Mouse (Mus musculus) heart, embryonic 10.5 days (tissue): ENCODE measurements at regions not wholly inside any gene's neighbourhood (a gene's known extent, or its start where the extent isn't known, plus 50 kb on each side); places are given as distances from the start of the nearest gene placed in this dataset.

Experiments used
- DNase-seq: peaks from one replicate; pipeline ENCODE4 v3.0.0-alpha.2; 2017; ENCODE audit warnings: low spot score
- H3K27ac ChIP-seq: fragments of 300-500 bp; sonication (generic); 2 replicates; pipeline ENCODE4 v1.5.1; 2016; ENCODE audit warnings: mild to moderate bottlenecking
- H3K27me3 ChIP-seq: fragments of 300-500 bp; sonication (generic); 2 replicates; pipeline ENCODE4 v1.6.1; 2016; ENCODE audit warnings: mild to moderate bottlenecking; ENCODE audit not compliant: poor library complexity, insufficient read depth, severe bottlenecking
- H3K36me3 ChIP-seq: fragments of 300-500 bp; sonication (generic); 2 replicates; pipeline ENCODE4 v1.6.1; 2016; ENCODE audit warnings: mild to moderate bottlenecking, moderate library complexity
- H3K4me1 ChIP-seq: fragments of 300-500 bp; sonication (generic); 2 replicates; pipeline ENCODE4 v1.6.1; 2016; ENCODE audit warnings: mild to moderate bottlenecking
- H3K4me3 ChIP-seq: fragments of 300-500 bp; sonication (generic); 2 replicates; pipeline ENCODE4 v1.5.1; 2016; ENCODE audit warnings: mild to moderate bottlenecking, moderate library complexity
- H3K9me3 ChIP-seq: fragments of 300-500 bp; sonication (generic); 2 replicates; pipeline ENCODE4 v1.6.1; 2016; ENCODE audit warnings: mild to moderate bottlenecking, moderate library complexity
- WGBS: fragments of 180-500 bp; shearing (Covaris S2); methylation state at CpG from one replicate; pipeline ENCODE4 v1.1.7; 2016; 5-methylcytosine and 5-hydroxymethylcytosine counted together

GRCm38 (mm10) chrX:11876636-11877035 is 283.5 kb downstream of the Bcor start:
- Histone ChIP-seq H3K27ac (no peak overlapping the region), H3K4me1 (no peaks in the 10 kb centered on the region), H3K27me3 (peaks cover 54% of the 10 kb centered on the region; the same call in 1 of the 2 replicates), H3K36me3 (no peaks in the 10 kb centered on the region), H3K4me3 (no peak overlapping the region), H3K9me3 (no peaks in the 10 kb centered on the region)
- WGBS, result 81% methylated on average over 7 of the region's 7 CpGs
- DNase-seq, result no peak

DNA sequence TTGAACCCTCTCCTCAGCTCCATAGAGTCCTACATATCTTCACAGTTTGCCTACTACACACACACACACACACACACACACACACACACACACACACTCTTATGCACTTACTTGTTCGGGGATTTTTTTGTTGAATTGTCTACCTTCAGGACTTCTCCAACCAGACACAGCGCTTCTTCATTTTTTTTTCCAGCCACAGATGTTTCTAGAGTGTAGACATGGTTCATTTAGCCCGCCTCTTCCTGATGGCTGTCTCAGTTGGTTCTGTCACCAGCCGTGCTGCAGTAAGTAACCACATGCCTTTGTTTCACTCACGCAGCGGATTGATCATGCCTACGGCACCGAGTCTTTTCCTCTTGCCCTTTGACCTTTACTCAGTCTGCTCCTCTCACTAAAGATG is 282.1 kb downstream of the Bcor start:
- Histone ChIP-seq H3K4me3 (no peak overlapping the region), H3K36me3 (no peaks in the 10 kb centered on the region), H3K27me3 (peaks cover 53% of the 10 kb centered on the region; the same call in 1 of the 2 replicates), H3K4me1 (no peaks in the 10 kb centered on the region), H3K9me3 (no peaks in the 10 kb centered on the region), H3K27ac (no peak overlapping the region)
- WGBS, result 80% methylated on average over 8 of the region's 8 CpGs
- no peak for DNase-seq

DNA sequence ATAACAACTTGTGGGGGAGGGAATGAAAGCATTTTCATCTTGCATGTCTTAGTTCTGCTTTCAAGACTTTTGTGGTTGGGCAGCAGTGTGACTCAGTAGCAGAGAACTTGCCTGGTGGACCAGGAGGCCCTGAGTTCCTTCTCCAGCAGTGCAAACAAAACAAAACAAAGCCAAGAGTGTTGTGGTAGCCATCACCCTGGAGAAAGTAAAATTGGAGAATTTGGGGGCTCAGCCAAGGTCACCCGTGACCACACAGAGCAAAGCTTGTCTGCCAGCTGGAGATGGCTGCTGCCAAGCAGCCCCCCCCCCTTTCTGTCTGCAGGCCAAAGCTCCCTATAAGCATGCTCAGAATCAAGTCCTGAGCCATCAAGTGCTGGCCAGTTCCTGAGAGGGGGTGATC is 279.2 kb downstream of the Bcor start:
- 64% methylated on average over 1 of the region's 1 CpGs for WGBS
- Histone ChIP-seq H3K27ac (no peak overlapping the region), H3K4me3 (no peak overlapping the region), H3K27me3 (peaks cover 51% of the 10 kb centered on the region), H3K9me3 (no peaks in the 10 kb centered on the region), H3K4me1 (no peaks in the 10 kb centered on the region), H3K36me3 (no peaks in the 10 kb centered on the region)
- no peak for DNase-seq

GRCm38 (mm10) chrX:11883738-11884716 is 276.1 kb downstream of the Bcor start:
- no peaks in the 10 kb centered on the region for H3K4me1 ChIP-seq
- H3K27me3 ChIP-seq, result peaks cover 58% of the 10 kb centered on the region
- no peaks in the 10 kb centered on the region for H3K9me3 ChIP-seq
- no peak overlapping the region for H3K27ac ChIP-seq
- H3K4me3 ChIP-seq, result no peak overlapping the region
- DNase-seq, result no peak
- H3K36me3 ChIP-seq, result no peaks in the 10 kb centered on the region
- 66% methylated on average over 10 of the region's 10 CpGs for WGBS

DNA sequence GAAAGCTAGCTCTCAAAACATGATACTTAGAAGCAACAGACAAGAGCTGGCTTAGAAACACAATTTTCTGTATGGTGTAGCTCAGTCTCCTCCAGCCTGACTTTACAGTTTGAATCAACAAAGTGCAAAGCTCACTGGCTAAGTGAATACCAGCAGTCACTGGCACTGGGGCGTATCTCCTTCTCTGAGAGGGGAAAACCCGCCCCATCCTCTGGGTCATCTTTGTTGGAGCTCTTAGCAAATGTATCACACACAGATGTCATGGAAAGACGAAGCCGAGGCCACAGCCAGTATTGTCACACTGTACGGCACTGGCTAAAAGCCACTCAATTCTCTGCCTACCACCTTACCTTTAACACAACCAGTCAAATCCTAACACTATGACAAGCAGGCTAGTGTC is 267.8 kb downstream of the Bcor start:
- 80% methylated on average over 5 of the region's 5 CpGs for whole genome bisulfite sequencing
- Histone ChIP-seq H3K27me3 (peaks cover 68% of the 10 kb centered on the region), H3K4me3 (no peak overlapping the region), H3K36me3 (no peaks in the 10 kb centered on the region), H3K4me1 (peaks cover 29% of the 10 kb centered on the region), H3K9me3 (no peaks in the 10 kb centered on the region), H3K27ac (no peak overlapping the region)
- no peak for DNase-seq

- Histone ChIP-seq H3K4me1 (peaks cover 34% of the 10 kb centered on the region), H3K27me3 (peaks cover 75% of the 10 kb centered on the region), H3K27ac (peak overlapping the region; percentile 52), H3K36me3 (no peaks in the 10 kb centered on the region), H3K4me3 (no peak overlapping the region), H3K9me3 (no peaks in the 10 kb centered on the region)
- DNase-seq, result no peak
- WGBS, result 49% methylated on average over 10 of the region's 10 CpGs
These were observed 266.4 kb downstream of the Bcor start for GRCm38 (mm10) chrX:11893606-11894279.

GRCm38 (mm10) chrX:11894280-11894662 is 265.9 kb downstream of the Bcor start:
- Histone ChIP-seq H3K4me3 (no peak overlapping the region), H3K27ac (peak overlapping the region; percentile 52), H3K36me3 (no peaks in the 10 kb centered on the region), H3K9me3 (no peaks in the 10 kb centered on the region), H3K27me3 (peaks cover 75% of the 10 kb centered on the region), H3K4me1 (peaks cover 34% of the 10 kb centered on the region)
- WGBS, result 54% methylated on average over 5 of the region's 6 CpGs
- DNase-seq, result no peak

- no peaks in the 10 kb centered on the region for H3K9me3 ChIP-seq
- WGBS, result 33% methylated on average over 5 of the region's 5 CpGs
- no peak overlapping the region for H3K27ac ChIP-seq
- H3K27me3 ChIP-seq, result peaks cover 76% of the 10 kb centered on the region
- H3K4me3 ChIP-seq, result no peak overlapping the region
- peaks cover 34% of the 10 kb centered on the region for H3K4me1 ChIP-seq
- DNase-seq, result no peak
- no peaks in the 10 kb centered on the region for H3K36me3 ChIP-seq
These were observed 264.8 kb downstream of the Bcor start for GRCm38 (mm10) chrX:11895396-11895795.

GRCm38 (mm10) chrX:11898280-11898679 is 261.9 kb downstream of the Bcor start:
- H3K27me3 ChIP-seq, result peaks cover 79% of the 10 kb centered on the region
- WGBS, result 69% methylated on average over 8 of the region's 8 CpGs
- DNase-seq, result no peak

GRCm38 (mm10) chrX:11899051-11899450 is 261.1 kb downstream of the Bcor start:
- no peak overlapping the region for H3K27ac ChIP-seq
- H3K4me1 ChIP-seq, result peaks cover 23% of the 10 kb centered on the region
- H3K9me3 ChIP-seq, result no peaks in the 10 kb centered on the region
- no peak for DNase-seq
- H3K27me3 ChIP-seq, result peaks cover 85% of the 10 kb centered on the region
- WGBS, result 86% methylated on average over 6 of the region's 6 CpGs
- no peaks in the 10 kb centered on the region for H3K36me3 ChIP-seq
- H3K4me3 ChIP-seq, result no peak overlapping the region

More at GRCm38 (mm10) chrX:11898280-11898679, 261.9 kb downstream of the Bcor start:
- no peaks in the 10 kb centered on the region for H3K36me3 ChIP-seq
- H3K27ac ChIP-seq, result no peak overlapping the region
- H3K9me3 ChIP-seq, result no peaks in the 10 kb centered on the region
- H3K4me3 ChIP-seq, result no peak overlapping the region
- peaks cover 30% of the 10 kb centered on the region for H3K4me1 ChIP-seq

- peaks cover 92% of the 10 kb centered on the region for H3K27me3 ChIP-seq
- 44% methylated on average over 3 of the region's 3 CpGs for WGBS
- no peaks in the 10 kb centered on the region for H3K36me3 ChIP-seq
- H3K4me3 ChIP-seq, result no peak overlapping the region
- DNase-seq, result no peak
- no peak overlapping the region for H3K27ac ChIP-seq
- peaks cover 14% of the 10 kb centered on the region; the same call in 1 of the 2 replicates for H3K4me1 ChIP-seq
- H3K9me3 ChIP-seq, result no peaks in the 10 kb centered on the region
These were observed 260.2 kb downstream of the Bcor start for GRCm38 (mm10) chrX:11899914-11900313.

DNA sequence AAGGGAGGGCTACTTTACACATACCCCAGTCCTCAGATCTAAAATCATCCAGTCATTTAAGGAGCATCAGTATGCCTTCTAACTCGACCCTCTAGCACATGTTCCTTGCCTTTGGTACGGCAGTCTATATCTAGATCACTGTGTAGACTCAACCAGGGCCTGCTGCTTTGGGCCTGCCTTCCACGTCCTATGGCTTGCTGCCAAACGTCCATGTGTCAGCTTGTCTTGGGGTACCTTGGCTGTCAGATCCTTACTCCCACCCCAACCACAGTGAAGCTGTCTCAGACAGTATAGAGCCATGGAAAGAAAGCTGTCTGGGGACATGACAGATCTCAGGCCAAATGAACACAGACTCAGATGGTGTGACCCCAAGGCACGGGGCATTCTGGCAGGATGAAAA is 258.4 kb downstream of the Bcor start:
- no peaks in the 10 kb centered on the region for H3K36me3 ChIP-seq
- no peak overlapping the region for H3K4me3 ChIP-seq
- 0 out of 2 replicates have a peak, but pooled peaks cover 4% of the 10 kb centered on the region for H3K4me1 ChIP-seq
- no peak for DNase-seq
- peaks cover 91% of the 10 kb centered on the region for H3K27me3 ChIP-seq
- H3K27ac ChIP-seq, result no peak overlapping the region
- WGBS, result 57% methylated on average over 5 of the region's 5 CpGs
- H3K9me3 ChIP-seq, result no peaks in the 10 kb centered on the region

GRCm38 (mm10) chrX:11903116-11903700 is 256.9 kb downstream of the Bcor start:
- Histone ChIP-seq H3K36me3 (no peaks in the 10 kb centered on the region), H3K9me3 (no peaks in the 10 kb centered on the region), H3K4me1 (0 out of 2 replicates have a peak, but pooled peaks cover under 1% of the 10 kb centered on the region), H3K27me3 (peaks cover 89% of the 10 kb centered on the region), H3K4me3 (no peak overlapping the region), H3K27ac (no peak overlapping the region)
- DNase-seq, result no peak
- WGBS, result 76% methylated on average over 4 of the region's 4 CpGs
